Mouse (Mus musculus): ENCODE results near the gene Tcf20.

DNA sequence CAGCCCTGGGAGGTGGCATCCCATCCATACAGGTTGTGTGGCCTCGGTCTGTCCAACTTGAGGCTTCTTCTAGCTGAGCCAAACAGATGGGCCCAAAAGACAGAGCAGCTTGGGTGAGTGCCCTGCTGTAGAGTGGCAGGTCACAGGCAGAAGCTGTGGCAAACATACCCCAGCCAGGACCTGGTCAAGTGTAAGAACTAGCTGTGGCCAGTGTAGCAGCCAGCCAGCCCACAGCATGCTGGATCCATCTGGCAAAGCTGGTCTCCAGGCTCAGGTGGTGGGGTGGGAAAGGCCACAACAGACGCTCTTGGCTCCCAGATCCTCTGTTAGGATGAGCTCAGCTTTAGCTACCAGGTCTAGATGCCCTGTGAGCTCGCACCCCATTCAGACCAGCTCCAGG, 31.4 kb downstream of the Tcf20 start:
- TF ChIP-seq POLR2A (IDR thresholded peaks at IDR 0.05; ENCODE audit: insufficient read length, low read depth) (no peak), MAX (IDR thresholded peaks at IDR 0.05; ENCODE audit: low read depth) (no peak), TCF12 (IDR thresholded peaks at IDR 0.05; ENCODE audit: insufficient read depth, poor library complexity, severe bottlenecking) (no peak), CEBPB (IDR thresholded peaks at IDR 0.05; ENCODE audit: insufficient read depth, poor library complexity, severe bottlenecking) (no peak), POLR2AphosphoS2 (IDR thresholded peaks at IDR 0.05; ENCODE audit: insufficient read length, low read depth) (no peak), USF1 (IDR thresholded peaks at IDR 0.05; ENCODE audit: low read depth) (no peak), TCF3 (IDR thresholded peaks at IDR 0.05; ENCODE audit: insufficient read length, low read depth) (no peak), SRF (IDR thresholded peaks at IDR 0.05; ENCODE audit: control insufficient read depth, insufficient read length, low read depth) (no peak), REST (IDR thresholded peaks at IDR 0.05; ENCODE audit: insufficient read depth, insufficient read length) (no peak), E2F4 (IDR thresholded peaks at IDR 0.05; ENCODE audit: insufficient read depth) (no peak), MYOG (IDR thresholded peaks at IDR 0.05; ENCODE audit: control insufficient read depth in 1 of 3, insufficient read depth in 1 of 3, insufficient read length in 2 of 3, low read depth in 2 of 3) (no peak)

All from myocyte (in vitro differentiated cells).